Mouse (Mus musculus): ENCODE measurements around the gene Fsd2. TPM values are rescaled to one million over a fixed set of nuclear protein-coding genes. Genes with fewer than 3 reads are reported as not detected.
A peak's percentile ranks its signal among the peaks of the same experiment; 100 is the strongest.

Gene Fsd2
- total and polyA plus RNA-seq, 3 experiments, result 0.03 TPM; not detected in 2

DNA sequence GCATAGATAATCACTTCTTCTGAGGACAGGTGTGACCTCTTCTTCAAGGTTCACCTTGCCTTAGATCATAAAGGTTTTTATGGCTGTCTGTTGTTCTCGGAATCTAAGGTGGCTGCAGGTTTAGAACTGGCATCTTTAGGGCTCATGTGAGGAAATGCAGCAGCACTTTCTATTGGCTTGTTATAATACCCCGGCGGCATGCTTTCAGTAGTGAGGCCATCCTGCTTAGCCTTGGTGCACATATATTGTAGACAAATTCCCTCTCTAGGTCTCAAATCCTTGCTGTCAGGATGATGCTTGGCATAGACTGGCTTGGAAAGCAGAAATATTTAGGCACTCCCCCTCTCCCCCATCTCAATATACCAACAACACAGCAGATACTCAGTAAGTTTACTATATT lies 3.5 kb upstream of the Fsd2 start:
- peak overlapping the region; percentile 73; the same call in 1 of the 2 replicates for H3K9ac ChIP-seq (ENCODE audit: control insufficient read depth, low read depth, low read length, poor library complexity, severe bottlenecking)
- DNase-seq (ENCODE audit: low read depth, low spot score), result no peak

GRCm38 (mm10) chr7:81569851-81570250 lies 3.1 kb upstream of the Fsd2 start:
- no peak for DNase-seq (ENCODE audit: low read depth, low spot score)
- no peak overlapping the region for H3K27ac ChIP-seq (ENCODE audit: control insufficient read depth, low read depth, low read length)
- no peak overlapping the region for H3K4me3 ChIP-seq (ENCODE audit: control insufficient read depth in 1 of 2, insufficient read depth in 1 of 2, low read depth in 2 of 2, low read length in 2 of 2)
- peaks cover 24% of the 10 kb centered on the region for H3K79me2 ChIP-seq (ENCODE audit: control insufficient read depth, insufficient read depth, low read length, poor library complexity)
- H3K9me3 ChIP-seq (replicated peaks; ENCODE audit: insufficient read depth, low read length), result no peaks in the 10 kb centered on the region
- peaks cover 2 to 10% of the 10 kb centered on the region in 2 experiments for H3K36me3 ChIP-seq (ENCODE audit: control insufficient read depth in 1 of 2, insufficient read depth in 2 of 2, low read length in 2 of 2)
- H3K4me1 ChIP-seq (ENCODE audit: control insufficient read depth in 1 of 2, insufficient read depth in 2 of 2, low read length in 2 of 2), result peaks cover 8 to 17% of the 10 kb centered on the region in 2 experiments
- H3K27me3 ChIP-seq (ENCODE audit: control insufficient read depth in 1 of 2, insufficient read depth in 2 of 2, low read length in 2 of 2), result peaks cover 0 to 2% of the 10 kb centered on the region in 2 experiments; a peak in 3 of 4 replicates
- no peak for TF ChIP-seq TCF12 (IDR thresholded peaks at IDR 0.05; ENCODE audit: low read depth, low read length)
- TF ChIP-seq ZKSCAN1 (IDR thresholded peaks at IDR 0.05; ENCODE audit: low read depth, low read length), result no peak
- no peak for TF ChIP-seq CHD1 (IDR thresholded peaks at IDR 0.05; ENCODE audit: low read depth, low read length)
- TF ChIP-seq UBTF (IDR thresholded peaks at IDR 0.05; ENCODE audit: borderline replicate concordance, insufficient read depth, low read depth, low read length), result no peak
- H3K9ac ChIP-seq (ENCODE audit: control insufficient read depth, low read depth, low read length, poor library complexity, severe bottlenecking), result no peak overlapping the region

More for the DNA sequence above, 3.5 kb upstream of the Fsd2 start:
- Histone ChIP-seq H3K79me2 (ENCODE audit: control insufficient read depth, insufficient read depth, low read length, poor library complexity) (peaks cover 27% of the 10 kb centered on the region), H3K4me3 (ENCODE audit: control insufficient read depth in 1 of 2, insufficient read depth in 1 of 2, low read depth in 2 of 2, low read length in 2 of 2) (no peak overlapping the region; a peak in 1 of 4 replicates), H3K27ac (ENCODE audit: control insufficient read depth, low read depth, low read length) (no peak overlapping the region), H3K4me1 (ENCODE audit: control insufficient read depth in 1 of 2, insufficient read depth in 2 of 2, low read length in 2 of 2) (peaks cover 8 to 17% of the 10 kb centered on the region in 2 experiments), H3K36me3 (ENCODE audit: control insufficient read depth in 1 of 2, insufficient read depth in 2 of 2, low read length in 2 of 2) (peaks cover 5 to 10% of the 10 kb centered on the region in 2 experiments), H3K27me3 (ENCODE audit: control insufficient read depth in 1 of 2, insufficient read depth in 2 of 2, low read length in 2 of 2) (peaks cover 0 to 2% of the 10 kb centered on the region in 2 experiments; a peak in 1 of 4 replicates), H3K9me3 (replicated peaks; ENCODE audit: insufficient read depth, low read length) (no peaks in the 10 kb centered on the region)
- no peak for TF ChIP-seq ZMIZ1 (IDR thresholded peaks at IDR 0.05; ENCODE audit: low read depth, low read length)
- no peak for TF ChIP-seq MEF2A (IDR thresholded peaks at IDR 0.05; ENCODE audit: extremely low read depth, insufficient replicate concordance, low read depth, low read length, poor library complexity, severe bottlenecking)
- TF ChIP-seq GATA1 (IDR thresholded peaks at IDR 0.05; ENCODE audit: low read depth, low read length), result no peak
- TF ChIP-seq ZKSCAN1 (IDR thresholded peaks at IDR 0.05; ENCODE audit: low read depth, low read length), result no peak
- TF ChIP-seq JUND (IDR thresholded peaks at IDR 0.05; ENCODE audit: low read depth, low read length), result no peak
- no peak for TF ChIP-seq NELFE (IDR thresholded peaks at IDR 0.05; ENCODE audit: low read depth, low read length)
- no peak for TF ChIP-seq E2F4 (IDR thresholded peaks at IDR 0.05; ENCODE audit: borderline replicate concordance, low read depth, low read length)
- no peak for TF ChIP-seq MXI1 (IDR thresholded peaks at IDR 0.05; ENCODE audit: low read depth, low read length)
- TF ChIP-seq MYC (IDR thresholded peaks at IDR 0.05; ENCODE audit: low read depth, low read length), result no peak
- TF ChIP-seq USF2 (IDR thresholded peaks at IDR 0.05; ENCODE audit: borderline replicate concordance in 1 of 2, insufficient read depth in 1 of 2, low read depth in 1 of 2, low read length in 2 of 2), result no peak
- TF ChIP-seq TAL1 (IDR thresholded peaks at IDR 0.05; ENCODE audit: low read length), result no peak
- TF ChIP-seq TBP (IDR thresholded peaks at IDR 0.05; ENCODE audit: low read depth, low read length), result no peak
- no peak for TF ChIP-seq HCFC1 (IDR thresholded peaks at IDR 0.05; ENCODE audit: low read depth, low read length)
- TF ChIP-seq GABPA (IDR thresholded peaks at IDR 0.05; ENCODE audit: low read depth, low read length), result no peak
- no peak for TF ChIP-seq SMC3 (IDR thresholded peaks at IDR 0.05; ENCODE audit: low read depth, low read length)
- TF ChIP-seq USF1 (IDR thresholded peaks at IDR 0.05; ENCODE audit: low read depth, low read length), result no peak
- no peak for TF ChIP-seq ZNF384 (IDR thresholded peaks at IDR 0.05; ENCODE audit: low read depth, low read length)
- no peak for TF ChIP-seq POLR2AphosphoS2 (IDR thresholded peaks at IDR 0.05; ENCODE audit: low read length)

Data from MEL (cell line).